Mouse (Mus musculus): ENCODE results near the gene Bcl7c. TPM values are rescaled to one million over a fixed set of nuclear protein-coding genes. Genes with fewer than 3 reads are reported as not detected.
"Not testable (repeated sequence)": the region's sequence is repeated elsewhere in the genome, so short reads cannot be mapped to it uniquely, and the experiment has no call there.

The Bcl7c gene
- total RNA-seq, 2 experiments from 2014 or later: 55.1 to 55.9 TPM

DNA sequence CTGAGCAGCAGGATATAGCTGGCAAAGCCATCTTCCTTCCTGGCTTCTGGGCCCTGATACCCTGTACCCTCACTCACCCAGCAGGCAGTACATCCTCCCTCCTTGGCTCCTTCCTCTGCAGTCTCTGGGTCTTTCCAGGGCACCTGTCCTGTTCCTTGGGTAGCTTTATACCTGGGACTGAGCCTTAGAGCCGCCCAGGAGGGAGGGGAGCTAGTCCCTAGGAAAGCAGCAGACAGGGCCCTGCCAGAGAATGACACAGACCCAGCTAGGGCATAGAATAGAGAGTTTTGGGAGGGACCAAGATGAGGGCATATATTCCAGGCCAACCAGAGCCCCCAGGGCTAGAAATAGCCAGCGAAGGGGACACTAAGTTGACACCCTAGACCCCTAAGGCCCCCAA, 16.8 kb upstream of the Bcl7c start:
- intact Hi-C loops (cut with DNase I): no loop called here
- no peak for DNase-seq (ENCODE audit: extremely low spot score in 1 of 2, low spot score in 2 of 2)

DNA sequence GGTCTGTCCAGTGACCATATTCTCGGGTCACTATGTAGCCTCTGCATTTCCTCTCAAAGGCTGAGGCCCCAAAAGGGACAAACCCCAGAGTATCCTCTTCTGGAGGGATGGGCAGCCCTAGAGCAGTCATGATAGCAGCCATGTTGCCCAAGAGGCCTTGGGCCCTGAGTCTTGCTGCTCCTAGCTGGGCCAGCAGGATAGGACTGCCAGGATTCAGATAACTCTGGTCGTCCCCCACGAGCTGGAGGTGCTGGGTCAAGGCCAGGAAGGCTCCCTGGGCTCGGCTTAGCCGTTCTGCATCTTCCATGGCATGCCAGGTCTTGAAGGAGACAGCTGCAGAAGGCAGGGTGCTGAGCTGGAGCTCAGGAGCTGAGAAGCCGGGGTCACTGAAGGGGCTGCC, 10.5 kb upstream of the Bcl7c start:
- intact Hi-C loops (cut with DNase I): no loop called here
- no peak for DNase-seq (ENCODE audit: extremely low spot score in 1 of 2, low spot score in 2 of 2)

DNA sequence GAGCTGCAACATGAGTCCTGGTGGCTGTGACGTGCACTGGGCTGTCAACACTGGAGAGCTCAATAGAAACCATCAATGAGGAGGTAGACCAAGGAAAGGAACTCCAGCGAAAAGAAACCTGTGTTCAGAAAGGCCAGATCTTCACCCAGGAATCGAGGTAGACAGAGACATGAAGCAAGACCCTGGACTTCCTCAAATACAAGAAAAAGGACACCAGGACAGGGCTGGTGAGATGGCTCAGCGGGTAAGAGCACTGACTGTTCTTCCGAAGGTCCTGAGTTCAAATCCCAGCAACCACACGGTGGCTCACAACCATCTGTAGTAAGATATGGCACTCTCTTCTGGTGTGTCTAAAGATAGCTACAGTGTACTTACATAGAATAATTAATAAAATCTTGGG, 9.6 kb upstream of the Bcl7c start:
- DNase-seq (ENCODE audit: extremely low spot score in 1 of 2, low spot score in 2 of 2): no peak
- intact Hi-C loops (cut with DNase I): no loop called here

DNA sequence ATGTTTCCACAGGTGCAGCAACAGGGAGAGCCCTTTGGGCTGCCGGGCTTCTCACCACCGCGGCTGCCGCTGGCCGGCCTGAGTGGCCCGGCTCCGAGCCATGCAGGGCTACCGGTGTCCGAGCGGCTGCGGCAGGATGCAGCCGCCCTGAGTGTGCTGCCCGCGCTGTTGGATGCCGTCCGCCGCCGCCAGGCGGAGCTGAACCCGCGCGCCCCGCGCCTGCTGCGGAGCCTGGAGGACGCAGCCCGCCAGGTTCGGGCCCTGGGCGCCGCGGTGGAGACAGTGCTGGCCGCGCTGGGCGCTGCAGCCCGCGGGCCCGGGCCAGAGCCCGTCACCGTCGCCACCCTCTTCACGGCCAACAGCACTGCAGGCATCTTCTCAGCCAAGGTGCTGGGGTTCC, 8.3 kb upstream of the Bcl7c start:
- intact Hi-C loops (cut with DNase I): no loop called here
- peak in 1 of 2 experiments; percentile 84 for DNase-seq (ENCODE audit: extremely low spot score in 1 of 2, low spot score in 2 of 2)

DNA sequence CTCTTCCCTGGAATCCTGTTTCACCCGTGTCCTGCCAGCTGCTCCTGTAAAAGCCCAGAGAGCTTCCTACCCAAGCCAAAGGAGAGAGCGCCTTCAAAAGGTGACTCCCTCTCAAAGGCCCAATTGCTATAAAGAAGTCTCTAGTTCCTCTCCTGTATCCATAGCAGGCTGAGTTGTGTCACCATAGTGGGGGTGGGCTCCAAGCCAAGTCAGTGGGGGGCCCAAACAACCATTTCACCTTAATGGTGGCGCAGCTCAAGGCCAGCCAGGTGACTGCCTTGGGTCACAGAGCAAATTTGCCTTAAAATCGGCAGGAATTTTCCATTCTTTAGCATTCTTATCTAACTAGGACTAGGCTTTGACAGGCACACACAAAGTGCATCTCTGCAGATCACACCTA, 6.1 kb upstream of the Bcl7c start:
- intact Hi-C loops (cut with DNase I): loop anchor here (5.0 kb wide), 1 partner anchor 38 kb away; no protein-coding TSS in a partner anchor
- no peak for DNase-seq (ENCODE audit: extremely low spot score in 1 of 2, low spot score in 2 of 2)

DNA sequence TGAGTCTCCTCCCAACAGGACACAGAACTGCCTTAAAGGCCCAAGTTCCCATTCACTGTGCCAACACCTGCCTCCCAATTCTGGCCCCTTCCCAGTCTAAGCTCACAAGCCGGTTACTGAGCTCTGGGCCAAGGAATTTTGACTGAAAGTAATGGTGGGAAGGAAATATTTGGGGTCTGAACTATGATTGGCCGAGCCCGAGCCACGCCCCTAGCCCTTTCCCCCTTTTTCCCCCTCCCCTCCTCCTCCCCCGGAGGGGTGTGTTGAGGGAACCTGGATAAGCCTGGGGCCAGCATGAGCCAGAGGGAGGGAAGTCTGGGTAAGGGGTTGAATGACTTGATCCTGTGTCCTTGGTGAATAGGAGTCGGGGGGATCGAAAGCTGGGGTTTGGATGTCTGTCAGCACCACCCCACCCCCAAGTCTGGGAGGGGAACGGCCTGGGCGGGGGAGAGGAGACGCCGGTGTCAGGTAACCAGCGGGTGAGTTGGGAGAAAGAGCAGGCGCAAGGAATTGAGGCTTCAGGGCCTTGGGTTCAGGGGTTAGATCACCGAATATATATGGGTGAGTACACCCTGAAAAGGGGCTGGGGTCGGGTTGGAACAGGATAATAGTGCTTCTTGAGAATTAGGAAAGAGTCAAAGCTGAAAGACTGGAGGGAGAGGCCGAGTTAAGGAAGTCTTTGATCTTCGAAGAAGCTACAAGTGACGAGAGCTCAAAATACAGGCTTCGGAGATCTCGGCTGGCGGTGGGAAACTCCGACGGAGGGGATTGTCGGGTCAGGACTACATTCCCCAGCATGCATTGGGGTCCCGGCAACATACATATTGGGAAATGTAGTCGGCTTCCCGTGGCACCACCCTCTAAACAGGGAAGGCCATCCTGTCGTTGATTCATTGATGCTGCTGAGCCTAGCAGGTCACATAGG, 4.0 kb upstream of the Bcl7c start, which contains the start of gene Ctf1:
Ctf1 (plus strand) TSS at position 276 of the 925 bp plus-strand sequence.
- intact Hi-C loops (cut with DNase I): loop anchor here (5.0 kb wide), 1 partner anchor 35 kb away; no protein-coding TSS in a partner anchor
- peak; percentile 69 to 88 for DNase-seq (ENCODE audit: extremely low spot score in 1 of 2, low spot score in 2 of 2)

DNA sequence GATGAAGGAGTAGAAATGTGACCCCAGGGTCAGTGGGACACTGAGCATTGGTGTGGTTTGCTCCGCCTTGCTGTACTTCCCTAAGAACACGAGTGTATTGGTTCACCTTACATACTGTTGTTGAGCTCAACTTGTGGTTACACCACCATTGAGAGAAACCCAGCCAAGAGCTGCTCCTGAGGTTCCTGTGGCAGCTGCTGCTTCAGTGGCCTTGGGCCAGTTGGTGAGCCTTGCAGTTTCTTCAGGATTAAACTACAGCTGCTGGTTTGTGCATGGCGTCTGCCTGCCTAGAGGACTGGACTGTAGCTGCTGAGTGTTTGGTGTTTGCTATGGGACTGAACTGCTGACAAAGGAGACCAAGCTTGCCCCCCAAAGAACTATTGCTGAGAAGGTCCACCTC, 2.7 kb upstream of the Bcl7c start:
- intact Hi-C loops (cut with DNase I): loop anchor here (5.0 kb wide), 1 partner anchor 34 kb away; no protein-coding TSS in a partner anchor
- no peak for DNase-seq (ENCODE audit: extremely low spot score in 1 of 2, low spot score in 2 of 2)

DNA sequence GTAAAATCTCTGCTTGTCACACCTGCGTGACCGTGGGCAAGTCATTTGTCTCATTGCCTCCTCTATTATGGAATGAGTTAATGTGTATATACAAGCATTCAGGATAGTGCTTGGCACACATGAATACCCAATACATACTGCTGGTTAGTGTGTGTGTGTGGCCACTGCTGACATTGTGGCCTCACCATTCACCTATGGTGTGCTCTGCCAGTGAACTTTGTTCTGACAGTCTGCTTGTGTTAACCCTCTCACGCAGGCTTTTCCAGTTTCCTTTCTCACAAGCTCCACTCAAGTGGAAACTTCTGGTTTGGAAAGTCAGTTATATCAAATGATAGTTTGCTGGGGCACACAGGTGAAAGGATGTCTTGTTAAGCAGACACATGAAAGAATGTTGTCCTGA, 2.3 kb upstream of the Bcl7c start:
- intact Hi-C loops (cut with DNase I): loop anchor here (5.0 kb wide), 1 partner anchor 34 kb away; no protein-coding TSS in a partner anchor

DNA sequence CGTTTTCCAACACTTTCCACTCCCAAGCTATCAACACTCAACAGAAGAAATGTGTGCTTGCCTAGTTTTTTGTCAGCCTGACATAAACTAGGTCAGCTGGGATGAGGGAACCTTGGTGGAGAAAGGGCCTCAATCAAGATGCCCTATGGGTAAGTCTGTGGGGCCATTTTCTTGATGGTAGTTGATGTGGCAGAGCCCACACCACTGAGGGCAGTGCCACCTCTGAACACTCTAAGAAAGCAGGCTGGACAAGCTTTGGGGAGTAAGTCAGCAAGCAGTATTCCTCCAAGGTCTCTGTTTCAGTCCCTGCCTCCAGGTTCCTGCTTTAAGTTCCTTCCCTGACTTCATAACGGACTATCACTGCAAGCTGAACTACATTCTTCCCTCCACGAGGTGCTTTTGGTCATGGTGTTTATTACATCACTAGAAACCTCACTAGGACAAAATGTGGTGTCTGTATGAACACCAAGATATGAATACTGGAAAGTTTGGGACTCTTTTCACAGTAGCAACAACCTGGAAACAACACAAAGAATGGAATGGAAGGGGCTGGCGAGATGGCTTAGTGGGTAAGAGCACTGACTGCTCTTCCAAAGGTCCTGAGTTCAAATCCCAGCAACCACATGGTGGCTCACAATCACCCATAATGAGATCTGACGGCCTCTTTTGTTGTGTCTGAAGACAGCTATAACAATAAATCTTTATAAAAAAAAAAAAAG, 687 bp upstream of the Bcl7c start:
- no peak for DNase-seq (ENCODE audit: extremely low spot score in 1 of 2, low spot score in 2 of 2)
- intact Hi-C loops (cut with DNase I): no loop called here

More for the DNA sequence above, 2.3 kb upstream of the Bcl7c start:
- DNase-seq (ENCODE audit: extremely low spot score in 1 of 2, low spot score in 2 of 2): no peak

DNA sequence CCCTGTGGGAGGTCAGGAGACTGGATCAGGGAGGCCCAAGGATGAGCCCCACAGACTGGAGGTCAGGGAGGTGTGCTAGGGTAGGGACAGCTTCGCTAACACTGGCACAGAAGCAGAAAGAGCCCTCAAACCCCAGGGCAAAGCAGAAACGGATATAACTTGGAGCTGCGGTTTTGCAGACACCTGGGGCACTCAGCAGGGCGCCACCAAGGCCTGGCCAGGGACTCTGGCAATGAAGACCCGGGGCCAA, 851 bp downstream of the Bcl7c start:
- DNase-seq (ENCODE audit: extremely low spot score in 1 of 2, low spot score in 2 of 2): no peak
- intact Hi-C loops (cut with DNase I): no loop called here

DNA sequence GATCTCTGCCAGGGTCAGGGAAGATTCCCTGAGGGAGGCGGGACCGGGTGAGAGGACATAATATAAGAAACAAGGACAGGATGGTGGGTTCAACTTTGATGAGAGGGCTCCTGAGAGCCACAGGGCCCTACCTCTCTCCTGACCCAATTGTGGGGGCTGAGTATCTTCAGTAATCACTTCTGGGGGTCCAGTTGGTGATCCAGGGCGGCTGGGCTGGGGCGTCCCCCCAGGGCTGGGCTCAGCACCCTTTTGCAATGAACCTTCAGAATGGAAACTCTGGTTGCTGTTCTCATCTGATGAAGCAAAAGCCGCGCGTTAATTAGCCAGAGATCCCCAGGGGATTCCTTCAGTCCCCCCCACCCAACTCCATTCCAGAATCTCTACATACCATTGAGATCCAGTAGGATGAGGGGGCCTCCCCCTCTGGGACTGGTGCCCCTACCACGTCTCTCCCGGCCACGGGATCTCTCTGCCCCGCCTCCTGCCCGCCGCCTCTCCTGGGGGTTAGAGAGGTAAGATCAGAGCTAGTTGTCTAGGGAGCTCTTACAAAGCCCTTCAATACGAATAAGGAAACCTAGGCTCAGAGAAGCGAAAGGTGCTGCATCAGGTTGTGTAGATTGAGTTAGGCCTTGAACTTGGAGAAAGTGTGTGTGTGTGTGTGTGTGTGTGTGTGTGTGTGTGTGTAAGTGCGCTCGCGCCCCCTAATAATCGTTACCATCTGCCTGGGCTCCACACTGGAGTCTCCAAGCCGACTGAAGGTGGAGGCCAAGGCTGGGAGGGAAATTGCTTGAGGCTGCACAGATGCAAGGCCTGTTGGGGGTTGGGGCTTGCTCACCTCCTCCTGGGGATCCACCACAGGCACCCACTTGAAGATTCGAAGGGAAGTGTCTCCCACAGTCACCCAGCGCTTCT, 1.4 kb downstream of the Bcl7c start:
- intact Hi-C loops (cut with DNase I): no loop called here
- DNase-seq (ENCODE audit: extremely low spot score in 1 of 2, low spot score in 2 of 2): no peak

DNA sequence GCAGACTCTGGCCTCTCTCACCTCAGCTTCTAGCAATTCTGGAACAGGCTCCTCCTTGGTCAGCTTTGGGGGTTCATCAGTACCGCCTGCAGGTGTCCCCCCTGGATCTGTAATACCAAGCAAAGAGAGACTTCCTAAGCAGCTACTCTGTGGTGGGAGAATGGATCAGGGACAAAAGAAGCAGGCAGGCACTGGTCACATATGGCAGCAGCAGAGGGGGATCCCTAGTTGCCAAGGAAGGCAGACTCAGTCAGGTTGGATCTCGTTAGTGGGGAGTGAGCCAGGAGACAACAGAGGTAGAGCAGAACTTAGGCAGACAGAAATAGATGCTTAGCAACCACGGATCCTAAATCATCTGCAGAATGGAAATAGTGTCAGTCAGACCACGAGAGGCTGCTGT, 3.0 kb downstream of the Bcl7c start:
- DNase-seq (ENCODE audit: extremely low spot score in 1 of 2, low spot score in 2 of 2): no peak
- intact Hi-C loops (cut with DNase I): no loop called here

DNA sequence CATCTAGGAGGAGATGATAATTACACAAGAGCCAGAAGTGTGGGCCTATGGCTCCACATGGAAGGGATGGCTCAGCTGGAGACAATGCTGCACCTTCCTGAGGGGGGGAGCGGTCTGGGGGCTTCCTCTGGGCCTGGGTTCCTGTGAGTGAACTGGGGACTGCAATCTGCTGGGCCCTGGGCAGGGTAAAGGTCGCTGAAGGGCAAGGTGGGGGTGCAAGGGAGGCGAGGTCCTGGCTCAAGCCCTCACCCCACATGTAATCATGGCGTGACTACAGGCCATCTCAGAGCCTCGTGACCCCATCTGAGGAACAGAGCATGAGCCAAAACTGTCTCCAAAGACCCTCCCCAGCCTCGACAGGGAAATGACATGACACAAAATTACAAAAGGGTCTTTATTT, 4.1 kb downstream of the Bcl7c start:
- intact Hi-C loops (cut with DNase I): no loop called here
- DNase-seq (ENCODE audit: extremely low spot score in 1 of 2, low spot score in 2 of 2): no peak

DNA sequence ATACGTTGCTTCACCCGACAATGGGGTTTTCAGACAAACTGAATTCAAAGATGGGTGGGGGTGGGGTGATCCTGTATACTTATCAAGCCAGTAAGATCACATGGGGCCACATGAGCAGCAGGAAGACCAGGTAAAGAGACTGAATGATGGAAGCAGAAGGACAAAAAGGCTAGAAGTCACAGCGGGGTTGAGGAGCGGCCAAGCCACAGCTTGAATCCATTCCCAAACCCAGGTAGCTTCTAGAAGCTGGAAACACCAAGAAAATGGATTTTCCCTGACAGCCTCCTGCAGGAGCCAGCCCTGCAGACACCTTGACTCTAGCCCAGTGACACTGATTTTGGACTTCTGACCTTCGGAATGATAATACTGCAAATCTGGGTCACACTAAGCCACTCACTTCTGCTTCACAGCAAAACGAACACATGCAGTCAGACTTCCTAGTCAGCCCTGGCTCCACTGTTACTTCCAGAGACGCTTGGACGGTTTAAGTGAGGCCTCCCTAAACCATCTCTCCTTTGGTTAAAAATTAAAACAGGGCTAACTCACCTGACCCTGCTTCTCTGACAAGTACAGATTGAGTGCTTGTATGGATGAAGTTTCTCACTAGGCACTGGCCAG, 5.1 kb downstream of the Bcl7c start:
- no peak for DNase-seq (ENCODE audit: extremely low spot score in 1 of 2, low spot score in 2 of 2)
- intact Hi-C loops (cut with DNase I): no loop called here

DNA sequence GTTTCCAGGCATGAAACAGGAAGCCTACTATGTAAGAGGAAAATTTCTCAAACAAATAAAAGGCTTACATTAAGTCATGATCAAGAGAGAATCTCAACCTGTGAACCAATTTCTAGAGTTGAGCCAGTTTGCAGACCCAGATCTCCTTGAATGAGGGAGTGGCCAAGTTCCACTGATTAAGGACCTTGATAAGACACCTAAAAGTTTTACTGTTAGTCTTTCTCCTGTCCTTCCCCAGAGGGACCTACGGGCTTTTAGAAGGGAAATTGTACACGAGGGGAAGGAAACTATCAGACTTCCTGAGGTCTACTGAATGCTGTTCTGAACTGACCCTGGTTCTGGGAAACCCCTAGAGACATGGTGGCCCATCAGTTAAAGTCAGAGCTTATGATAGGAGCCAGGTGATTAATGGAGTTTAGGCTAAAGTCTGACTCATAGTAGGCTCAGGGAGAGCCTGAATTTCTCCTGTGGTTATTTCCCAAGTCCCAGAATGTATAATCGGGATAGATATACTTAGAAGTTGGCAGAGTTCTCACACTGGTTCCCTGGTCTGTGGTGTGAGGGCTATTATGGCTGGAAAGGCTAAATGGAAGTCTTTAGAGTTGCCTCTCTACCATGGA, 7.9 kb downstream of the Bcl7c start:
- DNase-seq (ENCODE audit: extremely low spot score in 1 of 2, low spot score in 2 of 2): no peak
- intact Hi-C loops (cut with DNase I): no loop called here

DNA sequence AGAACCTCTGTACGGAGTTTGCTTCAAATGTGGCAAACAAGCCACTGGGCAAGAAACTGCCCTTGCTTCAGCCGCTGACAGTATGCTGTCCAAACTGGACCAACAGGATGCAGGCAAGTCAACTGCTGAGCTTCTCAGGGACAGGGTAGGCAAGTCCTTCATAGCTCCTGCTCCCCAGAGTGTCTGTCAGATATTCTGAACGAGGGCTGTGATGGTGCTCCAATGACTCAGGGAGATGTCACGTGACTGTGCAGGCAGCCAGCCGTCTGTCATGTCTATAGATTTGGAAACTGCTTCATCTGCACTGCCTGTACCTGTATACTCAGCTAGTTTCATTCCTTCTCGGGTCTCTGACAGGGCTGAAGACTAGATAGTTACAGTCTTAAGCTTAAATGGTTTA, 9.7 kb downstream of the Bcl7c start:
- no peak for DNase-seq (ENCODE audit: extremely low spot score in 1 of 2, low spot score in 2 of 2)
- intact Hi-C loops (cut with DNase I): no loop called here

DNA sequence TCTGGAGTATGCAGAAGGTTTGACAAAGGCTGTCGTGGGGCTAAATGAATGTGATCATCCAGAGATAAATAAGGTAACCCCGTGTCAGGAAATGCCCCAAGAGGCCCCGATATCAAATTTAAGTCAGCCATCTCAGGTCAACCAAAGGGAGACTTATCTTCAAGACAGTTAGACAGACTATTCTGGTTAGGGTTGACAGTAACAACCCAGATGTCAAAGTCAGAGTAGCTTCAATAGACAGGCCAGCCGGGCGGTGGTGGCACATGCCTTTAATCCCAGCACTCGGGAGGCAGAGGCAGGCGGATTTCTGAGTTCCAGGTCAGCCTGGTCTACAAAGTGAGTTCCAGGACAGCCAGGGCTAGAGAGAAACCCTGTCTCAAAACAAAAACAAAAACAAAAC, 15.0 kb downstream of the Bcl7c start:
- intact Hi-C loops (cut with DNase I); DNase-seq (ENCODE audit: extremely low spot score in 1 of 2, low spot score in 2 of 2): not testable (repeated sequence)

DNA sequence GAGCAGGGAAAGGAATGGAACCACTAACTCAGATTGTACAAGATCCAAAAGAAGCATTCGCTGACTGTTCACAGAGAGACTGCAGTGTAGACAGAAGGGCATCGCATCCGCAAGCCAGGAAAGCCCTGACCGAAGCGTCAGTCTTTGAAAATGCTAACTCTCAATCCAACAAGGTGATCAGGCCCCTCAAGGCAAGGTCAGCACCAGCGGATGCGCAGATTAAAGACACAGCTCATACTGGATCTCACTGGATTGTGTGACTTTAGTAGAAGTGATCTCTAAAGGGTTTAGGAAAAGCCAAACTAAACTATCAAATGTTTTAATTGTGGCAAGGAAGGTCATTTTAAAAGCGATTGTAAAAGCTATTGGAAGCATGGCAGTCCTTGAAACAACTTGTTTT, 15.4 kb downstream of the Bcl7c start:
- intact Hi-C loops (cut with DNase I): no loop called here
- no peak for DNase-seq (ENCODE audit: extremely low spot score in 1 of 2, low spot score in 2 of 2)
